Mouse (Mus musculus): Measurements from ENCODE around the gene Batf3.

GRCm38 (mm10) chr1:191115514-191116238 is 18.0 kb downstream of the Batf3 start:
- TF ChIP-seq CTCF (IDR thresholded peaks at IDR 0.05), result no peak
- no peak for TF ChIP-seq EP300 (IDR thresholded peaks at IDR 0.05)
